Mouse (Mus musculus) ES-Bruce4 (cell line): ENCODE measurements around the gene Gm17654.
"Not testable (repeated sequence)": the region's sequence is repeated elsewhere in the genome, so short reads cannot be mapped to it uniquely, and the experiment has no call there.

Experiments
- CTCF ChIP-seq: IDR thresholded peaks from one replicate; pipeline ENCODE4 v1.8.1; 2011; ENCODE audit warnings: low read depth, low read length
- POLR2A ChIP-seq: IDR thresholded peaks from one replicate; pipeline ENCODE4 v1.8.1; 2011; ENCODE audit warnings: low read length; ENCODE audit not compliant: insufficient read depth

GRCm38 (mm10) chr14:43532011-43532383, 46.9 kb downstream of the Gm17654 start:
- TF ChIP-seq CTCF, POLR2A: not testable (repeated sequence)
